In the genomic region with DNA sequence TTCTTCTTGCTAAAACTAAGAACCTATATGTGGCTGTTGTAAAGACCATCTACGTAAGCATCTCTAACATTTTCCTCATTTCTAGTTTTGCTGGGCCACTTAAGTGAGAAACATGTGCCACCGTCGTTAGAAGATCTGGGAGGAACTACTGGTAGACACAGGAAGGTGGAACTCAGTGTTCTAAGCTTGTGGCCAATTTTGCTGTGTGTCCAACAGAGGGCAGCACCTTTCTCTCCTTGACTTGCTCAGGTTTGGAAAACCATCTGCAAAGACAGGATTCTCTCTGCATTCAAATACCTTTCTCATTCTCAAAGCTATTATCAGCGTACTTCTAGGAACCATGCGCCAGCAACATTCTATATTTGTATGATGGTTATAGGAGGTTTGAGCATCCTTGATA, we compare ENCODE assay signal across 10 mouse cellular contexts.
DNase-seq lines count a peak whose midpoint lies in the region; ATAC-seq and TF ChIP-seq lines count a peak whose summit lies in the region.
"Had no signal": no experiment of that assay in that cellular context is flagged by ENCODE, and none has a peak within 500 bp of the region (broad histone marks: within the 10 kb centered on the region; RNA-seq: fewer than 3 reads in every experiment).

No protein-coding gene starts in this region.

- no peaks in the 10 kb centered on the region for H3K27me3 ChIP-seq in hindbrain, embryonic 10.5 days (ENCODE audit: insufficient read depth, poor library complexity, severe bottlenecking)
- peaks cover 3% of the 10 kb centered on the region; the same call in 1 of the 2 replicates for H3K27me3 ChIP-seq in hindbrain, embryonic 12.5 days
- peaks cover 3% of the 10 kb centered on the region in 2 experiments; a peak in 2 of 4 replicates for H3K27me3 ChIP-seq in MEL (ENCODE audit: control insufficient read depth in 1 of 2, insufficient read depth in 2 of 2, low read length in 2 of 2)
- H3K27me3 ChIP-seq in midbrain, postnatal 0 days (ENCODE audit: insufficient read depth, low read length), result no peaks in the 10 kb centered on the region
- H3K27me3 ChIP-seq: liver, embryonic 13.5 days; stomach, embryonic 15.5 days had no signal

- 42% methylated on average over 5 of the region's 5 CpGs for WGBS in hindbrain, embryonic 10.5 days
- 39% methylated on average over 5 of the region's 5 CpGs for WGBS in hindbrain, embryonic 12.5 days
- 32% methylated on average over 5 of the region's 5 CpGs for WGBS in midbrain, postnatal 0 days

- H3K4me2 ChIP-seq in hindbrain, embryonic 12.5 days (replicated peaks), result no peak overlapping the region
- no peak overlapping the region for H3K4me2 ChIP-seq in midbrain, postnatal 0 days (ENCODE audit: low read depth, low read length, poor library complexity, severe bottlenecking)
- H3K4me2 ChIP-seq: liver, embryonic 13.5 days; stomach, embryonic 15.5 days had no signal

- no peak for TF ChIP-seq POLR2A in MEL (IDR thresholded peaks at IDR 0.05; ENCODE audit: control insufficient read depth in 1 of 2, insufficient read depth in 1 of 2, low read depth in 1 of 2, low read length in 2 of 2, poor library complexity in 1 of 2)

- TF ChIP-seq RAD21 in MEL (IDR thresholded peaks at IDR 0.05; ENCODE audit: low read depth, low read length), result peak; percentile 72

- no peaks in the 10 kb centered on the region for H3K4me1 ChIP-seq in hindbrain, embryonic 10.5 days (replicated peaks)
- H3K4me1 ChIP-seq in hindbrain, embryonic 12.5 days, result no peaks in the 10 kb centered on the region
- no peaks in the 10 kb centered on the region for H3K4me1 ChIP-seq in MEL (ENCODE audit: control insufficient read depth in 1 of 2, insufficient read depth in 2 of 2, low read length in 2 of 2)
- H3K4me1 ChIP-seq in midbrain, postnatal 0 days (ENCODE audit: insufficient read depth, low read length), result no peaks in the 10 kb centered on the region
- H3K4me1 ChIP-seq: liver, embryonic 13.5 days; stomach, embryonic 15.5 days had no signal

- H3K4me3 ChIP-seq in hindbrain, embryonic 10.5 days, result no peak overlapping the region
- no peak overlapping the region for H3K4me3 ChIP-seq in hindbrain, embryonic 12.5 days
- H3K4me3 ChIP-seq in MEL (ENCODE audit: control insufficient read depth in 1 of 2, insufficient read depth in 1 of 2, low read depth in 2 of 2, low read length in 2 of 2), result no peak overlapping the region
- no peak overlapping the region for H3K4me3 ChIP-seq in midbrain, postnatal 0 days (ENCODE audit: low read depth, low read length)
- H3K4me3 ChIP-seq: liver, embryonic 13.5 days; stomach, embryonic 15.5 days had no signal

- H3K36me3 ChIP-seq in hindbrain, embryonic 10.5 days, result no peaks in the 10 kb centered on the region
- no peaks in the 10 kb centered on the region for H3K36me3 ChIP-seq in hindbrain, embryonic 12.5 days
- H3K36me3 ChIP-seq in MEL (ENCODE audit: control insufficient read depth in 1 of 2, insufficient read depth in 2 of 2, low read length in 2 of 2), result no peaks in the 10 kb centered on the region
- H3K36me3 ChIP-seq in midbrain, postnatal 0 days (ENCODE audit: insufficient read depth, low read length), result no peaks in the 10 kb centered on the region
- H3K36me3 ChIP-seq: liver, embryonic 13.5 days; stomach, embryonic 15.5 days had no signal

- ATAC-seq in hindbrain, embryonic 12.5 days (ENCODE audit: low FRiP score), result no peak
- peak; percentile 93 for ATAC-seq in frontal cortex, adult (ENCODE audit: low TSS enrichment)
- ATAC-seq in midbrain, postnatal 0 days (ENCODE audit: low FRiP score), result 0 out of 2 replicates have a peak, but pooled peaks have one; percentile 58

- H3K27ac ChIP-seq in hindbrain, embryonic 10.5 days, result no peak overlapping the region
- H3K27ac ChIP-seq in hindbrain, embryonic 12.5 days, result no peak overlapping the region
- no peak overlapping the region for H3K27ac ChIP-seq in MEL (ENCODE audit: control insufficient read depth, low read depth, low read length)
- no peak overlapping the region for H3K27ac ChIP-seq in midbrain, postnatal 0 days (ENCODE audit: low read depth, low read length)
- H3K27ac ChIP-seq: liver, embryonic 13.5 days; stomach, embryonic 15.5 days had no signal

- H3K79me2 ChIP-seq in MEL (ENCODE audit: control insufficient read depth, insufficient read depth, low read length, poor library complexity), result no peaks in the 10 kb centered on the region

- TF ChIP-seq EP300 in MEL (IDR thresholded peaks at IDR 0.05; ENCODE audit: low read depth in 1 of 2, low read length in 2 of 2), result no peak

- H3K9me3 ChIP-seq in hindbrain, embryonic 10.5 days, result no peaks in the 10 kb centered on the region
- no peaks in the 10 kb centered on the region for H3K9me3 ChIP-seq in hindbrain, embryonic 12.5 days (replicated peaks)
- H3K9me3 ChIP-seq in MEL (replicated peaks; ENCODE audit: insufficient read depth, low read length), result no peaks in the 10 kb centered on the region
- H3K9me3 ChIP-seq in midbrain, postnatal 0 days (ENCODE audit: low read length), result no peaks in the 10 kb centered on the region
- H3K9me3 ChIP-seq: liver, embryonic 13.5 days; stomach, embryonic 15.5 days had no signal

- H3K9ac ChIP-seq in hindbrain, embryonic 12.5 days, result no peak overlapping the region
- no peak overlapping the region for H3K9ac ChIP-seq in MEL (ENCODE audit: control insufficient read depth, low read depth, low read length, poor library complexity, severe bottlenecking)
- H3K9ac ChIP-seq in midbrain, postnatal 0 days (replicated peaks; ENCODE audit: low read length, poor library complexity, severe bottlenecking), result no peak overlapping the region
- H3K9ac ChIP-seq: liver, embryonic 13.5 days; stomach, embryonic 15.5 days had no signal

- TF ChIP-seq CTCF in MEL (IDR thresholded peaks at IDR 0.05 in 2 of 3, conservative IDR thresholded peaks at IDR 0.05 in 1 of 3; ENCODE audit: control insufficient read depth in 1 of 3, insufficient read depth in 1 of 3, low read depth in 2 of 3, low read length in 3 of 3, poor library complexity in 1 of 3, severe bottlenecking in 1 of 3), result peak; percentile 55 to 68 (median 67)
- TF ChIP-seq CTCF in midbrain, postnatal 0 days (IDR thresholded peaks at IDR 0.05), result peak; percentile 91

- DNase-seq in hindbrain, embryonic 10.5 days (ENCODE audit: low spot score), result peak; percentile 32
- DNase-seq in MEL (ENCODE audit: low read depth, low spot score), result peak; percentile 53
- peak; percentile 72 to 73 for DNase-seq in cerebellum, adult 18-20 months
- peak; percentile 62 to 71 for DNase-seq in left cerebral cortex, adult 18-20 months (ENCODE audit: low spot score in 2 of 2)
- peak; percentile 89 for DNase-seq in midbrain, postnatal 0 days (ENCODE audit: low spot score)
- DNase-seq in spleen, postnatal 36 days (ENCODE audit: low spot score in 2 of 2), result no peak
- DNase-seq: liver, embryonic 13.5 days had no signal

TF ChIP-seq in MEL, 35 proteins besides CTCF, POLR2A, EP300 and RAD21:
- TF ChIP-seq HCFC1 (IDR thresholded peaks at IDR 0.05; ENCODE audit: low read depth, low read length), result no peak
- TF ChIP-seq SMC3 (IDR thresholded peaks at IDR 0.05; ENCODE audit: low read depth, low read length), result peak; percentile 79
- peak; percentile 54 for TF ChIP-seq ZC3H11A (IDR thresholded peaks at IDR 0.05; ENCODE audit: low read depth, low read length)

Comparison
In these comparisons a context has a peak if more than half of its experiments do, and no peak if none do; other contexts are left out.
1. DNase-seq: peak in hindbrain, embryonic 10.5 days (single experiment), MEL (single experiment), cerebellum, adult 18-20 months (2 of 2), left cerebral cortex, adult 18-20 months (2 of 2) and midbrain, postnatal 0 days (single experiment); none in spleen, postnatal 36 days (0 of 2).